Mouse (Mus musculus) gastrocnemius, postnatal 10 days (tissue): ENCODE data around the gene Cstf3. TPM values are rescaled to one million over a fixed set of nuclear protein-coding genes. Genes with fewer than 3 reads are reported as not detected.
"Not testable (repeated sequence)": the region's sequence is repeated elsewhere in the genome, so short reads cannot be mapped to it uniquely, and the experiment has no call there.

Experiments used
- DNase-seq: peaks from one replicate; pipeline ENCODE4 v3.0.0; 2021; ENCODE audit warnings: mixed read lengths
- long read RNA-seq, 2 experiments: library from polyadenylated mRNA; stranded (forward); transcript quantifications; one replicate each; pipeline ENCODE4 v2.0.0; 2021
- total RNA-seq, 2 experiments: library from RNA; stranded (reverse); gene quantifications; 2 replicates each; pipeline ENCODE4 v1.2.3; 2021

Gene Cstf3
- 10 to 100 TPM; 12.4 to 17.0 TPM for total RNA-seq
- long read RNA-seq, experiment 1, partial matches to known transcripts: 1 of 9 reads
- long read RNA-seq, experiment 1, other reads (novel, unspliced or antisense): 1 of 9 reads
- long read RNA-seq, experiment 2, partial matches to known transcripts: 0 of 7 reads
- long read RNA-seq, experiment 2, other reads (novel, unspliced or antisense): 1 of 7 reads

GRCm38 (mm10) chr2:104590068-104590828, at the start of gene Cstf3:
Gene Cstf3, plus strand, starts transcription at chr2:104590523.
- peak; percentile 97 for DNase-seq

GRCm38 (mm10) chr2:104556711-104557110, 33.6 kb upstream of the Cstf3 start:
- DNase-seq: not testable (repeated sequence)

GRCm38 (mm10) chr2:104557722-104558121, 32.6 kb upstream of the Cstf3 start:
- no peak for DNase-seq

GRCm38 (mm10) chr2:104558326-104558725, 32.0 kb upstream of the Cstf3 start:
- no peak for DNase-seq

DNA sequence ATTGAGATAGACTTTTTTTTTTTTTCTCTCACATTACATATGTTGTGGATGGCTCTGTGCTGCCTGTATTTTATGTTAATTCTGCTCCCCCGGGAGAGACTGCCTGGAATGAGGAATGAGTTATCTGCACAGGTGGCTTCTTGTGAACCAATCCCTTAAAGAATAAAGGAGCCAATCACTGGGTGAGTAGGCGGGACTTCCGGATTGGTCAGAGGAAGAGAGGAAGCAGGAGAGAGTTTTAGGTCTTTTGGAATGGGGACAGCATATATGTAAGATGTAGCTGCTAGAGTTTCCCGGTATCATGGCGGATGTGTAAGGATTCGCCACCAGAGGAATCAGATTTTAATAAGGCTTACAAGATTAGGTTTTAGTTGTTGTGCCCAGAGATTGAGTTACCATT, 31.4 kb upstream of the Cstf3 start:
- no peak for DNase-seq

DNA sequence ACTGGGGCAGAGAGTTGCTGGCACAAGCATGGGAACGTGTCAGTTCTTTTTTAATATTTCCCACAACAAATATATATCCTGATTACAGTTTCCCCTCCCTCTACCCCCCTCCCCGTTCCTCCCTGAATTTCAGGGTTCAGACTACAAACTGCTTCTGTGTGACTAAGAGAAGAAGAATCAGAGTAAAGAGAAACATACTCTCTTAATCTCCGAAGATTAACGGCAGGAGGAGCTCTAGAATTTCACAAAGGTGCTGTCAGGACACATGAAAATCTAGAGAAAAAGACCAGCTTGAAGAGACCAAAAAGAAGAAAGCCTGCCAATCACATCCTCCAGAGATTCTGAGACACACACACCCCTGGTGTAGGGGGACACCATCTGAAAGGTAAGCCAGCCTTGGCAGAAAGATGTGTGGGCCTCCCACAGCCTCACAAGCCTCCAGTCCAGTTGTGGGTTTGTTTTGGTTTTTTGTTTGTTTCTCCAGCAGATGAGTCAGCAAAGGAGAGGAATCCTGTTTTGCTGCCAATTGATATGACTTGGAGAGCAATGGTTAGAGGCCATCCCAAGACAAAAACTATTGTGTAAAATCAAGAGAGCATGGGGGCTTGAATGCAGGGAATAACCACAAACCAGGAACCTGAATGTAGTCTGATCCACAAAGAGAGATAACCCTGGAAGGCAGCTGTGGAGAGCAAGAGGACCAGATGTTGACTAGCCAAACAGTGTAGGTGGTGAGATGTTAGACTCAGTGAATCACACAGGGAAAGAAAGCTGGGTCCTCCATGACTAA, 30.5 kb upstream of the Cstf3 start:
- no peak for DNase-seq

GRCm38 (mm10) chr2:104561386-104561785, 28.9 kb upstream of the Cstf3 start:
- no peak for DNase-seq

DNA sequence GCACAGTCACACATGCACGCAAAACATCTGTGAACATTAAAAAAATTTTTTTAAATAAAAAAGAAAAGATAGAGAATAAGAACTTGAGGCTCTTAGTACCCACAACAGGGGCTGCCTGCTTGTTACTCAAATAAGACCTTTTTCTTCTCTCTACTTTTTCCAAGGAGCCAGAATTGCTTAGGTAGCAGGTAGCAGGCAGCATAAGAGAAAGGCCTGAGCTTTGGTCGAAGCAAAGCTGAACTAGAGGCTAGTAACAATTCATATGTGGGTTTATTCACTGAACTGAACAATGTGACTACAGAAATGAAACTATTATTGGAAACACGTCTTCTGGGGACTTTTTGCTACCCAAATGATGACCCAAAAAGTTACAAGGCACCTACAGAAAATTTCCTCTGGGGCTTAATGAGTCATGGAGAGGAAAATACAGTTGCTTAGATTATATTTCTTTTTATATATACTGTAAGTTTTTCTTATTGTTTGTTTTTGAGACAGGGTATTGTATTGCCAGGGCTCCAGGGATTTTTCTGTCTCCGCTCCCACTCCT, 28.3 kb upstream of the Cstf3 start:
- no peak for DNase-seq

DNA sequence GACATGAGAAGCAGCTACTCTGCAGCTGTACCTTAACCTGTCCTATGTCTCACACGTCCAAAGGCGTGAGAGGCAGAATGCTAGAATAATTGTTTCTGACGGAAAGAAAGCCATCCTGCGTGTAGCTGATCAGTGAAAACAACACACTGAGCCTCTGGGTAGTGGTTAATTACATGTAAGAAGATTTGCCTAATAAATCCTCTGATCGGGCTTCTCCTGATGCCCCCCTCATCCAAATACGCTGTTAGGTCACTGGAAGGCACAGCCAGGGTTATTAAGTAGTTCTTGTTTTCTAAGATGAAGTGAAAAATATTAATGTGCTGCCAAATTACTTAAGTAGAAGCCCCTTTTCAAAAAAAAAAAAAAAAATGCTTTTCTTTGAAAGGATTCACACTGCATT, 18.3 kb upstream of the Cstf3 start:
- DNase-seq: no peak

DNA sequence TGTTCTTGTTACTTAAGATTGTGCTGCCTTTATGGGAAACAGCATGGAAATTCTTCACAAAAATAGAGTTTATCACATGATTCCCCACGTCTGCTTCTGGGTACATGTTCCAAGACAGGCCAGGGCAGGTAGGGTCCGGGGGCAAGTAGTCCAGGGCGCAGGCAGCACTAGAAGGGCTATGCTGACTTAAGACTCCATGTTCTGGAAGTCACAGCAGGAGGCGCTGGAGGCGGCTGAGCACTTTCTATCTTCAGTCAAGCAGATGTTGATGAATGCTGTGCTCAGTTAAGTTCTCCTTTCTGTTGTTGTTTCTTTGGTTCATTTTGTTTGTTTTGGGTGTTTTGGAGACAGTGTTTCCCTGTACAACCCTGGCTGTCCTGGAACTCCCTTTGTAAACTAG, 14.1 kb upstream of the Cstf3 start:
- DNase-seq: no peak

GRCm38 (mm10) chr2:104578021-104578420, 12.3 kb upstream of the Cstf3 start:
- no peak for DNase-seq

- no peak for DNase-seq
Observed at GRCm38 (mm10) chr2:104578836-104579604, 11.3 kb upstream of the Cstf3 start.

GRCm38 (mm10) chr2:104579784-104580446, 10.4 kb upstream of the Cstf3 start:
- DNase-seq: no peak

DNA sequence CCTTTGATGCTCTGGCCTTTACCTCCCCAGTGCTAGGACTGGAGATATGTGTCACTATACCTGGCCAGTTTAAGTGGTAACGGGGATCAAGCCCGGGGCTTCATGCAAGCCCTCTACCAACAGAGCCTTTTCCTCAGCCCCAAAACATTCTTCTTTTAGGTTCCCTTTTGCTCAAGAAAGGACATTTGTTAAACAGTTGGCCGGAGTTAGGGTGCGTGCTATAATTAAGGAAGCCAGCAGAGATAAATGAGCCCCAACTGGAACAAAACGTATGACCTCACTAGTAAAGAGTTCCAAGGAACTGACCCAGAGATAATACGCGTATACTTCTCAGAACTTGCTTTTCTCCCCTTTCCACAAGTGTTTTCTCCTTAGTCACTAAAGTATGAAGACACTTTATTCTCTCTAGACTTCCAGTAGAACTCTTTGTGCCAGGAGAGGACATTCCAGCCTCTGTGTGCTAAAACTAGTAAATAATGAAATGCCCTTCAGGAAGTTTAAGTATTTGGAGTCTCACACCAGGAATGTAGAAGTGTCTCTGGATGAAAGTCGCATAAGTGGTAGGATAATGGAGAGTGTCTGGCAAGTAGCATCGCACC, 8.9 kb upstream of the Cstf3 start:
- DNase-seq: no peak

GRCm38 (mm10) chr2:104583032-104583431, 7.3 kb upstream of the Cstf3 start:
- no peak for DNase-seq

DNA sequence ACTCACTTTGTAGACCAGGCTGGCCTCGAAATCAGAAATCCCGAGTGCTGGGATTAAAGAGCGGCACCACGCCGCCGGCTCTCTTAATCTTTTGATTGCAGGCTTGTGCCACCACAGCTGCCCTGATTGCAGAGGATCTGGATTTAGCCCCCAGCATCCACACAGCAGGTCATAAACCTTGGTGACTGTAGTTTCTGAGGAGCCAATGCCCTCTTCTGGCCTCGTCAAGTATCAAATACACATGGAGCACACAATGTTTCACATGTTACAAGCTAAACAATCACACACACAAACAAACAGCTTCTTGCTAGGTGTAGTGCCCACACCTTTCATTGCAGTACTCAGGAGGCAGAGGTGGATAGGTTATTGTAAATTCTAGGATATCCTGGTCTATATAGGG, 6.1 kb upstream of the Cstf3 start:
- no peak for DNase-seq

DNA sequence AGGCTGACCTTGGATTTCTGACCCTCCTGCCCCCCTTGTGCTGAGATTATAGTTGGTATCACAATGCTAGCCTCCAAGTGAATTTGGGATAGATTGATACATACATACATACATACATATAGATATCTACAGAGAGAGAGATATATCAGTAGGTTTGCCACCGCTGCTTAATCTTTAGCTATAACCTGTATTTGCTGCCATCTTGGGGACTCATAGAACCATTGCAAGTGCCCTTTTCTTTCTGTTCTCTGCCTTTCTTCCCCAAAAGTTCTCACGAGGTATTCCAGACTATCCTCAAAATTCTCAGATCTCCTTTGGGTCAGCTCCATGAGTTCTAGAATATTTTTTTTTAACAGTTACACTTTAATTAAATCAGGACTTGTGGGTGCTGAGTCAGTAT, 4.7 kb upstream of the Cstf3 start:
- no peak for DNase-seq

DNA sequence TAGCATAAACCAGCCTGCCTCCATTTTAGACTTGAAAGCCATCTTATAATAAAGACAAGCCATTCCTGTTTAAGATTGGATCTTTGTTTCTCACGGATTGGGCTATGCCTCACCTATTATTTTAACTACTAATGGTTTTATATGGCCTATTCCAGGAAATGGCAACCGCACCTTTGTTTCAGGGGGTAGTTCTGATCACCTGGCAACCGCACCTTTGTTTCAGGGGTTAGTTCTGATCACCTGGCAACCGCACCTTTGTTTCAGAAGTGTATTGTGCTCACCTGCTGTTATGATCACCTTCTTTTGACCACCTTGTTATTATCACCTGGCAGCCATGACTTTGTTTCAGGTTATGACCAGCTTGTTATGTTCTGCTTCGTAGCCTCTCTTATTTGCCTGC, 1.8 kb upstream of the Cstf3 start:
- no peak for DNase-seq

GRCm38 (mm10) chr2:104590829-104591117, 450 bp downstream of the Cstf3 start:
- DNase-seq: no peak

DNA sequence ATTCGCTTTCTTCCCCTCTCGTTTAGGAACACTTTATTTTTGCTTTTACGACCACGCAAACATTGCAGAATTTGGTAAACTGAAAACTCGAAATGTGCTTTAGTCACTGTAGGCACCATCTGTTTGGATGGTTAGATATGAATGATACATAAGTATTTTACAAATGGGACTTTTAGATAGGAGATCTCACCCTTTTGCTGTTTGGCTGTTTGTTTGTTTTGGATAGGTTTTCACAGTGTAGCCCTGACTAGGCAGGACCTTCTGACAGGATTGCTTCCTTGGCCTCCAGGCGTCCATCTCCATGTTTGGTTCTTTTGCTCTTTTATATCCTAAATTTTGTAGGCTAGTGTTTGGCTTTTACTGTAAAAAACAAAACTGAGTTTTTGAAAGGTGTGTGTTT, 818 bp downstream of the Cstf3 start:
- DNase-seq: no peak

DNA sequence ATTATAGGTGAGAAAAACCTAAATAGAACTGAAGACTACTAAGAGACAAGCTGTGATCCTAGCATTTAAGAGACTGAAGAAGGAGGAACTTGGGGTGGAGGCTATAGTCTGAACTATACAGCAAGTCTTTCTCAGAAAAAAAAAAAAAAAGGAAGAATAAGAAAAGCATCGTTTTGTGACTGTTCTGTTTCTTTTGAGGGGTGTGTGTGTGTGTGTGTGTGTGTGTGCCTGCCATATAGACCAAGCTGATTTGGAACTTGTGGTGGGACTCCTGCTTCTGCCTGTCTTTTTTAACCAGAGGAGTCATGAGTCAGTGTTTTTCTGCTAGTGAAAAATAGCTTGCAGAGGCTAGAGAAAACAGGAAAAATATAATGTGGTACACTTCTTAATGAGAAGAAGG, 4.7 kb downstream of the Cstf3 start:
- no peak for DNase-seq

DNA sequence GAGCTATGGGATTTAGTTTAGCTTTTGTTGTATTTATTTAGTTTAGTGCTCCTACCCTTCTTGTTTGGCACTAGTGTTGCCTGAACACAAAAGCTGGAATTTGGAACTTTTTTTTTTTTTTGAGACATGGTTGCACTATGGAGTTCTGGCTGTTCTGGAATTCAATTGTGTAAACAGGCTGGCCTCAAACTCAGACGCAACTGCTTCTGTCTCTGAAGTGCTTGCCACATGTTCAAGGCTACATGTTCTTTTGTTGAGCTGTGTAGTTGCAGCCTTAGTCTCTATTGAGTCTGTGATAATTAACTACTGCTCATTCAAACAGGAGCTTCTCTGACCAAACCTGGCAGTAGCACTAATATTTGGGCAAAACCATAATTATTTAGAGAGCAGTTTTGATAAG, 13.1 kb downstream of the Cstf3 start:
- DNase-seq: no peak
